Mouse (Mus musculus) left cerebral cortex, adult 2 months (tissue): ENCODE results near the gene Col16a1. TPM values are rescaled to one million over a fixed set of nuclear protein-coding genes. Genes with fewer than 3 reads are reported as not detected.

Source experiments
- DNase-seq, 2 experiments: peaks; one replicate each; pipeline ENCODE4 v3.0.0; 2021 to 2022; ENCODE audit warnings: low spot score in 2 of 2, mixed read lengths in 1 of 2; ENCODE audit errors: extremely low spot score in 1 of 2
- H3K27ac ChIP-seq: fragments of 200-600 bp; 2 replicates; pipeline ENCODE4 v1.8.1; 2022
- H3K4me3 ChIP-seq: fragments of 200-600 bp; 2 replicates; pipeline ENCODE4 v1.8.1; 2022
- CTCF ChIP-seq: fragments of 200-600 bp; IDR thresholded peaks from 2 replicates; pipeline ENCODE4 v1.8.1; 2022; ENCODE audit warnings: antibody characterized with exemption, mild to moderate bottlenecking, moderate library complexity
- intact Hi-C: fragments of 180-260 bp; cut with DNase I; formaldehyde crosslinking; loops from one replicate; pipeline ENCODE4 v1.15.1; 2025
- total RNA-seq, 2 experiments: library from RNA; stranded (reverse); gene quantifications; 2 replicates each; pipeline ENCODE4 v1.2.3; 2021

The Col16a1 gene
- total RNA-seq, 2 experiments from 2014 or later, result 16.2 to 20.1 TPM

- no peak overlapping the region for H3K27ac ChIP-seq
- H3K4me3 ChIP-seq, result no peak overlapping the region
- no peak for DNase-seq
- intact Hi-C loops, result no loop called here
- no peak for TF ChIP-seq CTCF
Observed at GRCm38 (mm10) chr4:130017036-130017674, 30.5 kb upstream of the Col16a1 start.

GRCm38 (mm10) chr4:130022952-130023351 lies 24.7 kb upstream of the Col16a1 start:
- no peak for DNase-seq
- Histone ChIP-seq H3K4me3 (no peak overlapping the region), H3K27ac (peak overlapping the region; percentile 83)
- TF ChIP-seq CTCF, result no peak
- intact Hi-C loops, result no loop called here

- TF ChIP-seq CTCF, result no peak
- peak overlapping the region; percentile 83 for H3K27ac ChIP-seq
- DNase-seq, result peak in 1 of 2 experiments; percentile 71
- no peak overlapping the region for H3K4me3 ChIP-seq
- intact Hi-C loops, result no loop called here
Observed at GRCm38 (mm10) chr4:130023511-130024231, 24.0 kb upstream of the Col16a1 start.

- no peak for DNase-seq
- intact Hi-C loops, result no loop called here
- Histone ChIP-seq H3K4me3 (no peak overlapping the region), H3K27ac (no peak overlapping the region)
- no peak for TF ChIP-seq CTCF
Observed at GRCm38 (mm10) chr4:130025544-130025943, 22.1 kb upstream of the Col16a1 start.

- Histone ChIP-seq H3K27ac (no peak overlapping the region), H3K4me3 (no peak overlapping the region)
- no peak for DNase-seq
- intact Hi-C loops, result no loop called here
- no peak for TF ChIP-seq CTCF
Observed at GRCm38 (mm10) chr4:130031146-130031545, 16.5 kb upstream of the Col16a1 start.

- no peak overlapping the region for H3K27ac ChIP-seq
- intact Hi-C loops, result loop anchor here (1.0 kb wide), 1 partner anchor 74 kb away; no protein-coding TSS in a partner anchor
- DNase-seq, result no peak
- H3K4me3 ChIP-seq, result no peak overlapping the region
- TF ChIP-seq CTCF, result no peak
Observed at GRCm38 (mm10) chr4:130033496-130033895, 14.1 kb upstream of the Col16a1 start.

- peak in 1 of 2 experiments; percentile 64 for DNase-seq
- Histone ChIP-seq H3K4me3 (no peak overlapping the region), H3K27ac (peak overlapping the region; percentile 71; the same call in 1 of the 2 replicates)
- intact Hi-C loops, result loop anchor here (1.0 kb wide), 2 partner anchors 51 to 150 kb away; no protein-coding TSS in a partner anchor
- peak; percentile 78 for TF ChIP-seq CTCF
Observed at GRCm38 (mm10) chr4:130036112-130036511, 11.5 kb upstream of the Col16a1 start.

- Histone ChIP-seq H3K27ac (peak overlapping the region; percentile 71), H3K4me3 (no peak overlapping the region)
- peak; percentile 57 to 76 for DNase-seq
- intact Hi-C loops, result loop anchor here (1.0 kb wide), 2 partner anchors 51 to 150 kb away; no protein-coding TSS in a partner anchor
- no peak for TF ChIP-seq CTCF
Observed at GRCm38 (mm10) chr4:130036573-130037401, 10.9 kb upstream of the Col16a1 start.

- no peak for TF ChIP-seq CTCF
- intact Hi-C loops, result no loop called here
- no peak overlapping the region for H3K4me3 ChIP-seq
- DNase-seq, result no peak
- no peak overlapping the region; the same call in 1 of the 2 replicates for H3K27ac ChIP-seq
Observed at GRCm38 (mm10) chr4:130039351-130039750, 8.3 kb upstream of the Col16a1 start.

- no peak overlapping the region for H3K4me3 ChIP-seq
- H3K27ac ChIP-seq, result no peak overlapping the region
- TF ChIP-seq CTCF, result no peak
- DNase-seq, result no peak
- intact Hi-C loops, result no loop called here
Observed at GRCm38 (mm10) chr4:130041076-130041475, 6.6 kb upstream of the Col16a1 start.

- H3K27ac ChIP-seq, result no peak overlapping the region
- intact Hi-C loops, result no loop called here
- no peak for DNase-seq
- H3K4me3 ChIP-seq, result no peak overlapping the region
- TF ChIP-seq CTCF, result no peak
Observed at GRCm38 (mm10) chr4:130044211-130044610, 3.4 kb upstream of the Col16a1 start.

- H3K27ac ChIP-seq, result no peak overlapping the region
- no peak overlapping the region for H3K4me3 ChIP-seq
- intact Hi-C loops, result no loop called here
- no peak for DNase-seq
- TF ChIP-seq CTCF, result no peak
Observed at GRCm38 (mm10) chr4:130045609-130046008, 2.0 kb upstream of the Col16a1 start.
